9 mouse cellular contexts compared by ENCODE assay signal in the genomic region with DNA sequence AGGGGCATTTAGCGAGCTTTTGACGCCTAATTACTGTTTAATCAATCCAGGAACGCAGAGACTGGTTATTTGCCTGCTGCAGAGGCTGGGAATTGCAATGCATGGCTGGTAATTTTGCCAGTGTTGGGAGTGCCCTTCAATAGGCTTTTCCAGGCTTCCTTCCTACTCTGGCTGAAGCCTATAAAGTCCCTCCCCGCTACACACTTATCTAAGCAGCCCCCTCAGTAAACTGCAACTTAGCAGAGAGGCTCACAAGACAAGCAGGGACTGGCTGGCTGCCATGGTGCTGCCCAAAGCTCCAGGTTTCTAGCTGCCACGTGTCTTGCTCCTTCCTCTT. TPM values are rescaled to one million over a fixed set of nuclear protein-coding genes. Genes with fewer than 3 reads are reported as not detected.
DNase-seq lines count a peak whose midpoint lies in the region; ATAC-seq lines count a peak whose summit lies in the region.
"Had no signal": no experiment of that assay in that cellular context is flagged by ENCODE, and none has a peak within 500 bp of the region (broad histone marks: within the 10 kb centered on the region; RNA-seq: fewer than 3 reads in every experiment).

No protein-coding gene starts in this region.

- no peaks in the 10 kb centered on the region for H3K9me3 ChIP-seq in intestine, embryonic 14.5 days (ENCODE audit: control insufficient read depth, low read length)
- no peaks in the 10 kb centered on the region for H3K9me3 ChIP-seq in intestine, embryonic 15.5 days
- H3K9me3 ChIP-seq in limb, embryonic 10.5 days (replicated peaks): no peaks in the 10 kb centered on the region
- H3K9me3 ChIP-seq: limb, embryonic 15.5 days had no signal

- H3K27me3 ChIP-seq in intestine, embryonic 14.5 days (replicated peaks; ENCODE audit: control insufficient read depth, insufficient read depth, low read length): no peaks in the 10 kb centered on the region
- no peaks in the 10 kb centered on the region for H3K27me3 ChIP-seq in intestine, embryonic 15.5 days (replicated peaks)
- 0 out of 2 replicates have a peak, but pooled peaks cover 8% of the 10 kb centered on the region for H3K27me3 ChIP-seq in limb, embryonic 10.5 days (ENCODE audit: low read depth, poor library complexity, severe bottlenecking)
- H3K27me3 ChIP-seq: limb, embryonic 15.5 days had no signal

- no peak overlapping the region for H3K4me2 ChIP-seq in intestine, embryonic 14.5 days (ENCODE audit: low read length)
- no peak overlapping the region for H3K4me2 ChIP-seq in intestine, embryonic 15.5 days (replicated peaks)
- H3K4me2 ChIP-seq: limb, embryonic 15.5 days had no signal

- H3K9ac ChIP-seq in intestine, embryonic 14.5 days (ENCODE audit: low read length): no peak overlapping the region
- H3K9ac ChIP-seq in intestine, embryonic 15.5 days: no peak overlapping the region
- H3K9ac ChIP-seq: limb, embryonic 15.5 days had no signal

- H3K4me3 ChIP-seq in intestine, embryonic 14.5 days (ENCODE audit: low read depth, low read length): no peak overlapping the region
- H3K4me3 ChIP-seq in intestine, embryonic 15.5 days (replicated peaks): no peak overlapping the region
- H3K4me3 ChIP-seq in limb, embryonic 10.5 days: no peak overlapping the region
- H3K4me3 ChIP-seq: limb, embryonic 15.5 days had no signal

- no peak for DNase-seq in intestine, embryonic 14.5 days (ENCODE audit: low spot score)
- DNase-seq in testis, postnatal 10 days (ENCODE audit: low spot score): peak; percentile 57
- DNase-seq in testis, postnatal 14 days (ENCODE audit: low spot score): no peak
- no peak for DNase-seq in limb, embryonic 10.5 days (ENCODE audit: low spot score)
- DNase-seq in MN1 (ENCODE audit: low spot score): no peak
- no peak for DNase-seq in urinary bladder, postnatal 4 days (ENCODE audit: low spot score in 2 of 2)
- DNase-seq: adrenal gland, postnatal 10 days had no signal

- 20% methylated on average over 5 of the region's 5 CpGs for WGBS in intestine, embryonic 14.5 days
- WGBS in intestine, embryonic 15.5 days: 18% methylated on average over 5 of the region's 5 CpGs
- 19% methylated on average over 5 of the region's 5 CpGs for WGBS in limb, embryonic 10.5 days

- H3K36me3 ChIP-seq in intestine, embryonic 14.5 days (ENCODE audit: control insufficient read depth, insufficient read depth, low read length): no peaks in the 10 kb centered on the region
- H3K36me3 ChIP-seq in intestine, embryonic 15.5 days: no peaks in the 10 kb centered on the region
- no peaks in the 10 kb centered on the region for H3K36me3 ChIP-seq in limb, embryonic 10.5 days
- H3K36me3 ChIP-seq: limb, embryonic 15.5 days had no signal

- ATAC-seq in intestine, embryonic 14.5 days (replicated peaks; ENCODE audit: low FRiP score, low TSS enrichment, low read depth): no peak
- ATAC-seq in intestine, embryonic 15.5 days: no peak

- peak overlapping the region; percentile 40; the same call in 1 of the 2 replicates for H3K27ac ChIP-seq in intestine, embryonic 14.5 days (ENCODE audit: low read depth)
- no peak overlapping the region for H3K27ac ChIP-seq in intestine, embryonic 15.5 days
- H3K27ac ChIP-seq in limb, embryonic 10.5 days: peak overlapping the region; percentile 72
- H3K27ac ChIP-seq: limb, embryonic 15.5 days had no signal

- H3K4me1 ChIP-seq in intestine, embryonic 14.5 days (replicated peaks; ENCODE audit: control insufficient read depth, insufficient read depth, low read length): peaks cover 20% of the 10 kb centered on the region
- peaks cover 20% of the 10 kb centered on the region for H3K4me1 ChIP-seq in intestine, embryonic 15.5 days (replicated peaks)
- peaks cover 28% of the 10 kb centered on the region for H3K4me1 ChIP-seq in limb, embryonic 10.5 days

RNA-seq across cellular contexts. Expression of a gene that starts 26.1 kb away (rescaled TPM):
- polyA plus RNA-seq in intestine, embryonic 14.5 days (2014; fragmentation: Nextera tagmentation; extraction: Ambion mirVana): 8.9 and 11.6 TPM in 2 replicates
- 10.4 and 11.1 TPM in 2 replicates for polyA plus RNA-seq in intestine, embryonic 15.5 days (2015; fragmentation: Nextera tagmentation; extraction: Ambion mirVana)
- polyA plus RNA-seq in limb, embryonic 10.5 days (2016; fragmentation: Nextera tagmentation; extraction: Ambion mirVana): 6.9 and 7.2 TPM in 2 replicates
